Mouse (Mus musculus) gastrocnemius, adult 18-20 months (tissue): ENCODE data around the gene Basp1. TPM values are rescaled to one million over a fixed set of nuclear protein-coding genes. Genes with fewer than 3 reads are reported as not detected.

Experiments
- DNase-seq: peaks from one replicate; pipeline ENCODE4 v3.0.0; 2021; ENCODE audit warnings: low spot score
- total RNA-seq, 2 experiments: library from RNA; stranded (reverse); gene quantifications; 2 replicates each; pipeline ENCODE4 v1.2.3; 2021

The Basp1 gene
- total RNA-seq, 2 experiments from 2014 or later, result 0.71 to 1.9 TPM

GRCm38 (mm10) chr15:25364160-25364818 lies 49.3 kb downstream of the Basp1 start:
- DNase-seq, result no peak

GRCm38 (mm10) chr15:25363636-25364035 lies 49.9 kb downstream of the Basp1 start:
- no peak for DNase-seq

GRCm38 (mm10) chr15:25360825-25361224 lies 52.7 kb downstream of the Basp1 start:
- no peak for DNase-seq

DNA sequence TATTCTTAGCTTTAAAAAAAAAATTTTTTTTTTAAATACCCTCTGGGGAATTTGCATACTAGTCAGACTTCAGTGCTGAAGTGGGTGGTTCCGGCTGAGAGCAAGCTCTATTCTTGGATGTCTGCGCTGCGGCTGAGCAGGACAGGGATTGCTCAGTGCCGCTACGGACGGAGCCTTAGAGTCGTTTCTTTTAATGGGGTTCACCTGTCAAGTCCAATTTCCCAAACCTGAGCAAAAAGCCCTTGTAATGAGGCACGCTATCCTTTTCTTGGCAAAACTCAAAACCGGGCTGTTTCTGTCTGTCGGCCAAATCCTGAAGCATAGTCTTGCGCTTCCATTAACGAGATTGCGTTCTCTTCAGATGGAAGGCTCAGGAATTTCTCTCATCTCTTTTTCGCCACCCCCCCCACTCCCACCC lies 54.9 kb downstream of the Basp1 start:
- no peak for DNase-seq

DNA sequence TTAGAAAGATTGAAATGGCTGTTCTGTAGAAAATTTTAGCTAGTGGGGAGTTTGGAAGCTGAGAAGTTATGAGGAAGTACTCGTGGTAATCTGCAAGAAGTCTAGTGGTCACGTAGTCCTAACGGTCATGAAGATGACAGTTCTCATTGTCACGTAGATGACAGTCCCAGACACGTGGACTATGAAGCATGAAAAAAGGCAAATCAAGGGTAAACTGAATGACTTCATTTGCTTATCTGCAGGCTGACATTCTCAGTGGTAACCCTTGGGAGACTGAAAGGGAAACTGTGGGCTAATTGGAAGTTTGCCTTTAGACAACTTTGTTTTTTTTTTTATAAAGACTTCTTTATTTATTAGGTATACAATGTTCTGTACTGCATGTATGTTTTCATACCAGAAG lies 58.2 kb downstream of the Basp1 start:
- no peak for DNase-seq

- no peak for DNase-seq
Observed at GRCm38 (mm10) chr15:25354738-25355137, 58.8 kb downstream of the Basp1 start.

DNA sequence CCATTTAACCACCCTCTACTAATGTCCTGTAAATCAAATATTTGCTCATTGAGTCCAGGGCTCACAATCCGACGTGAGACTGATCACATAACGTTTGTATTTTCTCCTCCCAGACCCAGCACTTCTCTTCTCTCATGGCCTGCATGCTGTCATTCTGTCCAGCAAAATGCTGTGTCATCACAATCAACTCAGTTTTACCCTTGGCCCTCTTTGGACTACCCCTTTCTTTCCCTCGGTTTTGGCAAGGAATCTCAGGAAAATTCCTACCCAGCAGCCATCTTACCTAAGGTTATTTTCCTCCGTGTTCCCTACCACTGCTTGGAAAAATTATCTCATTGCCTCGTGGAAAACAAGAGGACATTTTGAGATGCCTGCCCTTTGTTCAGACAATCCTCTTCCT lies 60.1 kb downstream of the Basp1 start:
- DNase-seq, result no peak

DNA sequence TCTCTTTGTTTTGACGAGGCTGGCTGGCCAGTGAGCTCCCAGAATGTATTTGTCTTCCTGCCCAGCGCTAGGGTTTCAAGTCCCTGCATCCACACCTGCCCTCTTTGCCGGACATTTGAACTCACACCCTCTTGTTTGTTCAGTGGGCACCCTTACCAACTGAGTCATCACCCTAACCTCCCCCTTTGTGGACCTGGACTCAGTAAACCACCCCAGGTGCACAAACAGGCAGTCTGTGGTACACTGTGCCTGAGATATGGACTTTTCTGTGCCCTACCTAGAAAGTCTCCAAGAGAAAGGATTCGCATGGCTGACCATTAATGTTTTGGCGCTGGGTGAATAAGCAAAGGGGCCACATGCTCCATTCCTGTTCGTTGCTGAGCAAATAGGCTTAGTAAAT lies 70.3 kb downstream of the Basp1 start:
- no peak for DNase-seq

DNA sequence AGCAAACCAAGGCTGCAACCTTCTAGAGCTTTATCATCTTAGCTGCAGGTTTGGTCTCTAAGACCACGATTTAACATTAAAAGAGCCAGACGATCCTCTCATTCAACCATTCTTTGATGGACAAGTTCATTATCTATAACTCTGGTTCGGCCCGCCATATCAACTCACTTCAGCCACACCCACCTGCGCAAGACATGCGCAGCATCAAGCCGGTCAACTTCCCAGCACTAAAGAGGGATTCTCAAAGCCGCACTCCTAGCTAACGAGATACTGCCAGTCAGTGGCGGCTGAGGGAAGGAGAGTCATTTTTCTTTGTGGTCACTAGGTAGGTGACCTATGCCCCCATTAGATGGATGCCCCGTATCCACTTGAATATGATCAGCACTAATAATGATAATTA lies 78.3 kb downstream of the Basp1 start:
- no peak for DNase-seq

DNA sequence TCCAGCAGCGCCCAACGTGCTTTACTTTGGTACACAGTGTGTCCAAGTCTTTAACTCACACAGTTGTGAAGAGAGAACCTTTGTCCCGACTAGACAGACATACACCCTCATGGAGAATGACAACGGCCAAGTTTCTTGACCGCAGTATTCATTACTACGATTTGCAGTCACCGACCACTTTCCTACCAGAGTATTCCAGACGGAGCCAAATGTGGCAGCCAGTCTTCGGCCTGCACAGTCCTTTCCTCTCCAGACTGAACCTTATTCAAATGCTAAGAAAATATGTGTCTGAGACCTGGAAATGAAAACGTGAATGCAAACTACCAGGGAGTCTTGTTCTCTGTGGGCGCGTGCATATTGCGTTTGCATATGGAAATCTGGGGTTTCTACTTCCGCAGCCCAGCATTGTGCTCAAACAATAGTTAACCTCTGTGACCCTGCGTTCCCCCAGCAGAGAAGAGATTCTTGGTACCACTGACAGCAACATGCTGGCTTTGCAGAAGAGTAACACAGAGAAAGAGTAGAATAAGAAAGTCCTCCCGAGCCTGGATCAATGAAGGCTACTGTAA lies 81.6 kb downstream of the Basp1 start:
- no peak for DNase-seq

- DNase-seq, result no peak
Observed at GRCm38 (mm10) chr15:25330946-25331345, 82.6 kb downstream of the Basp1 start.

DNA sequence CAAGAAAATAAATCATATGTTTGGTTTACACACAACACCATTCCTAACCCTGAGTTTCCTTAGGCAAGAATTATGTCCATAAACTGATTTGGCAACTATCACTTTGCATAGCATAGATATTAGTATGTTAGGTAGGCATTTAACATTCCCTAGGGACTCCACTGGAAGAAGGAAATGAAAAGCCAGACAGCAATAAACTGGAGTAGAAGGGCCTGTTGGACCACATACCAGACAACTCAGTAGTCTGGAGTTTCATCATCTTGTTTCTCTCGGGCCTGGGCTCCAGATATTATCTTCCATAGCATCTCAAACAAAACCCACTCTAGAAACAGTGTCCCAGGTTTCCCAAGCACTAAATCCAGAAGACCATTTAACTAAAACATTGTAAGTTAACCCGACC lies 91.0 kb downstream of the Basp1 start:
- DNase-seq, result no peak

- DNase-seq, result no peak
Observed at GRCm38 (mm10) chr15:25322111-25322510, 91.5 kb downstream of the Basp1 start.

- no peak for DNase-seq
Observed at GRCm38 (mm10) chr15:25321636-25322035, 91.9 kb downstream of the Basp1 start.

- DNase-seq, result no peak
Observed at GRCm38 (mm10) chr15:25314471-25314870, 99.1 kb downstream of the Basp1 start.

Other genes starting within 250 kb of the Basp1 start
- gene Myo10, start 208.8 kb upstream of the Basp1 start, total RNA-seq, result 10 to 100 TPM; 49.7 to 59.3 TPM